Mouse (Mus musculus) urinary bladder, adult 18-20 months (tissue): ENCODE results near the gene Ccdc92.

ENCODE experiments used
- DNase-seq, 2 experiments: peaks; one replicate each; pipeline ENCODE4 v3.0.0; 2022; ENCODE audit warnings: low spot score in 2 of 2, mixed read lengths in 2 of 2

Gene Ccdc92

GRCm38 (mm10) chr5:124854202-124854601 is 8.0 kb downstream of the Ccdc92 start:
- DNase-seq: no peak

DNA sequence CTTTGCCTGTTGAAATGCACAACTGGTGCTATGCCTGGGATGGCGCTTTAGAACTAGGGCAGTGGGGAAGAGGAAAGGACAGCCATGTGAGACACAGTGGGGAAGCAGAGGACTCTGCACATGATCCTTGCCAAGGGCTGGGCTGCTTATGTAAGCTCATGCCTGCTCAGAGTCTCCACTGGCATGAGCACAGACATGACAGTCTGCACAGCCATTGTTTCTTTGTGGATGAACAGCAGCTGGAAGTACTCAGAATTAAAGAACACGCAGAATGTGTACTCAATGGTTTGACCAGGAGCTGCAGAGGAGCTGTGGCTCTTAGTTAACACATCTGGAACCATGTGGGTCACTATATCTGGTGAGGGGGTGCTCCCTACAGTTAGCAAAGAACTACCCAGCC is 9.1 kb downstream of the Ccdc92 start:
- DNase-seq: no peak

- no peak for DNase-seq
Observed at GRCm38 (mm10) chr5:124852294-124852693, 9.9 kb downstream of the Ccdc92 start.

GRCm38 (mm10) chr5:124851572-124851971 is 10.7 kb downstream of the Ccdc92 start:
- no peak for DNase-seq

DNA sequence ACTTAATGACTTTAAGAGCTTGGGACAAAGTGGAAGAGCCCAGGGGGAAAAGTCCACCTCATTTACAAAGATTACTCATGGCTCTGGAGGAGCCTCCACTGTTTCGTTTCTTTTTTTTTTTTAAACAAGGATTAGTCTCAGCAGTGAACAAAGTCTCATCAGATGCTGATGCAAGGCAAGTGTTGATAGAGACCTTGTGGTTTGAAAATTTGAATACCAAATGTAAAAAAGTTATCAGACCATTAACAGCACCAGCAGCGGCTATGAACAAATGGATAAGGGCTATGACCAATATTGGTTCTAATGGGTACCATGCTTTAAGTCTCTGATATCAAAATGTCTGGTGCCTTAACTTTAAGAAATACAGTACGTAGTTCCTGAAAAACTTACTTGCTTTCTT is 13.2 kb downstream of the Ccdc92 start:
- no peak for DNase-seq

GRCm38 (mm10) chr5:124847014-124847413 is 15.2 kb downstream of the Ccdc92 start:
- DNase-seq: no peak

- DNase-seq: no peak
Observed at GRCm38 (mm10) chr5:124844929-124845328, 17.3 kb downstream of the Ccdc92 start.

GRCm38 (mm10) chr5:124843386-124843785 is 18.8 kb downstream of the Ccdc92 start:
- DNase-seq: no peak

DNA sequence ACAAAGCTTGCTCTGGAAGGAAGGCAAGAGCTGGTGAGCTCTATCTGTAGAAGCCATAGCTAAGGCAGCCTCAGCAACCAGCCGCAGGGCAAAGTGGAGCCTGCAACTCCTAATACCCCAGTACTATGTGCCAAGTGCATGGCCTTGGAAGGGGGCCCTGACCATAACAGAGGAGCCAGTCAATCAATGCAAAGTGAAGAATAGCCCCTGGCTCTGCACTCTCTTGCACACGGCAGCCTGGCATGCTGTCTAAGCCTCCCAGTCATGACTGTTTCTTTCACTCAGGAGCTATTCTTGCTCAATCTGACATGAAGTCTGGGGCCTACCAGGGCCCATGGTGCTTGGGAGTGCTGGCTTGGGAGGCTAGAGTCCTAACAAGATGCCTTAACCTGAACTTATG is 21.6 kb downstream of the Ccdc92 start:
- DNase-seq: no peak

DNA sequence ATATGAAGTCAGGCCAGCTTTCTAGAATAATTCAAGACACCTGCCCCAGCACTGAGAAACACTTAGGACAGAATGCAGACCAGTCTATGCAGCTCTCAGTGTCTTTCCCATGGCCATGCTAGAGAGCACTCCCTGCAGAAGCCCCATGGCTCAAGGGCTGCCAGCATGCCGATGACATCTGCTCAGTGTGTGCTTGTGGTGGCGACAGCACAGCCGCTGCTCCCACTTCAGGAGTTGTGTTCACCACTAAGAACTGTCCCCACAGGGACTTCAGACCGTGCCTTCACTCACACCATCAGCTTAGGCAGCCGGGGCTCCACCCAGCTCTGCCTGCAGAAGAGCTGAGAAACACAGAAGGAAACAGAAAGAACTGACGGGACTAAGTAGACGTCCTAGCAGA is 22.0 kb downstream of the Ccdc92 start:
- no peak for DNase-seq

DNA sequence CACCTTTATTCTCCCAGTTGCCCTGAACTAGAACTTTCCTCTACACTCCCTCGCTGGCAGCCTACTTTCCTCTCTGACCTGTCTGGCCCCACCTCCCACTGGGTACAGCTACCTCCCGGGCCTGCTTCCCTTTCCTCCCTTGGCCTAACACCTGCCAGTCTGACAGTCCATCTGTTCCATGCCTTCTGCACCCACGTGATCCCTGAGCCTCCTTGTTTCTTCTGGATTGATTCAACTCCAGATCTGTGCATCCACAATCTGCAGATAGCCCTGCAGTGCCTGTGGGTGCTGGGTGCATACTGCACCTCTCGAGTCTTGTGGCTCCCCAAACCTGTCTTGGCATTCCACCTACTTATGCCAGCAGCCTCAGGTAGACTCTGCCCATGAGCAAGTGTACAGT is 25.6 kb downstream of the Ccdc92 start:
- DNase-seq: no peak

DNA sequence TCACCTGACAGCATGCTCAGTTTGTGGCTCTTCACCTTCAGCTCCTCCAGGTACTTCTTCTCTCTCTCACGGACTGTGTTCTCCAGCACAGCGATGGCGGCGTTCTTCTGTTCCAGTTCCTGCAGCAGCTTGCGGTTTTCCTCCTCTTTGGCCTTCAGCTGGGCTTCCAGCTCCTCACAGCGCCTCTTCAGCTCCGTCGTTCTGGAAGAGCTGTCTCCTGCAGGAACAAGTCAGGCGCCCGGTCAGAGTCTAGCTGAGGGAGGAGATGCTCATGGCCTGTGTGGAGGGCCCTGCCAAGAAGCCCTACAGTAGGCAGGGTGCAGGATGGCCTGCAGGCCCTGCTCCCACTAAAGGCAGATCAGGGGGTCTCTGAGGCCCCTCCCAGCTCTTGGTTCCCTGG is 26.1 kb downstream of the Ccdc92 start:
- DNase-seq: no peak

- no peak for DNase-seq
Observed at GRCm38 (mm10) chr5:124835218-124835617, 27.0 kb downstream of the Ccdc92 start.

DNA sequence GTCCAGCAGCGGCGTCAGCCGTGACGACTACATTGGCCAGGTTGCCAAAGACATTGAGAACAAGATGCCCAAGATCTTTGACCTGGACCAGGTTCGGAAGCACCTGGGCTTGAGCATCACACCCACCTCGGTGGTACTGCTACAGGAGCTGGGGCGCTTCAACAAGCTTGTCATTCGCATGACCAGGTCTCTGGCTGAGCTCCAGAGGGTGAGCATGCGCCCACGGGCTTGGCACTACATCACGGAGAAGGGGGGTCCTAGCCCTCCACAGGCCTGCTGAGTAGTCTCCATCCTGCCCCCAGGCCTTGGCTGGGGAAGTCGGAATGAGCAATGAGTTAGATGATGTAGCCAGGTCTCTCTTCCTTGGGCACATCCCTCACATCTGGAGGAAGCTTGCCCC is 31.9 kb downstream of the Ccdc92 start:
- no peak for DNase-seq

- no peak for DNase-seq
Observed at GRCm38 (mm10) chr5:124822128-124822894, 39.9 kb downstream of the Ccdc92 start.

DNA sequence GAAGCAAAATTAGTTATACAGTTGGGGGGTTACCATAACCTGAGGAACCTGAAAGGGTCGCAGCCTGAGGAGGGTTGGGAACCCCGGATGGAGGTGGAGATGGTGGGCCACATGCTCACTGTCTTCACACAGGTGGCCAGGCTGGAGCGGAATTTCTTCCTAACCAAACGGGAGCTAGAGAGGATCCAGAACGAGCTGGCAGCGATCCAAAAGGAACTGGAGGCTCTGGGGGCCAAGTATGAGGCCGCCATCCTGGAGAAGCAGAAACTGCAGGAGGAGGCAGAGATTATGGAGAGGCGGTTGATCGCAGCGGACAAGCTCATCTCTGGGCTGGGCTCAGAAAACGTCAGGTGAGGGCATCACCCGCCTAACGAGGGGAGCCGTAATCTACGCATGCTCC is 45.2 kb downstream of the Ccdc92 start:
- DNase-seq: no peak

- no peak for DNase-seq
Observed at GRCm38 (mm10) chr5:124814797-124815196, 47.4 kb downstream of the Ccdc92 start.

DNA sequence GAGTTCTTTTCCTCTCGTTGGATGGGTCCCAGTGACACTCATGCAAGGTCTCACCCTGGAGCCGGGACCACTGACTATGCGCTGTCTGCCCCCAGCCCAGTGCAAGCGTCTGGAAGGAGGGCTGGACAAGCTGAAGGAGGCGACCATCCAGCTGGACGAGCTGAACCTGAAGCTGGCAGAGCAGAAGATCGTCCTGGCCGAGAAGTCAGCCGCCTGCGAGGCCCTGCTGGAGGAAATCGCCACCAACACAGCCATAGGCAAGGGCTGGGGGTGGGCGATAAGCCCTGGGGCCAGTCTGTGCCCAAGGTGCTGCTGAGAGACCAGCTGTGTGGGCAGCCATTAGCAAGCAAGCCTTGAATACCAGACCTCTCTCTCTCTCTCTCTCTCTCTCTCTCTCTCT is 49.8 kb downstream of the Ccdc92 start:
- no peak for DNase-seq

- DNase-seq: no peak
Observed at GRCm38 (mm10) chr5:124809708-124810366, 52.4 kb downstream of the Ccdc92 start.

GRCm38 (mm10) chr5:124792112-124792511 is 70.1 kb downstream of the Ccdc92 start:
- no peak for DNase-seq

DNA sequence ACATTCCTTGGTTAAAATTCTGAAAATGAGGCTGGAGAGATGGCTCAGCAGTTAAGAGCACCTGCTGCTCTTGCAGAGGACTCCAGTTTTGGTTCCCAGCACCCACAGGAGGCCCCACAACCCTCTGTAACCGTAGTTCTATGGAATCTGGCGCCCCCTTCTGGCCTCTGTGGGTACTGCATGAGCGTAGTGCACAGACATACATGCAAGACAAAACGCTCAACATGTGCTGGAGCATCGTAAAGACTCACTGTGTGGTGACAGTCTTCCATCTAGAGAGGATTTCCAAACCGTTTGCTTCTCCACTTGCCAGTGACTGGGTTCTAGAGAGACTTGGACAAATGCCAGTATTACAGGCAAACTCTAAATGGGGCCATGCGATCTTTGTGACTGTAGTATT is 76.6 kb downstream of the Ccdc92 start:
- DNase-seq: no peak
